Mouse (Mus musculus) liver, embryonic 14.5 days (tissue): ENCODE data around the gene Cep95. TPM values are rescaled to one million over a fixed set of nuclear protein-coding genes. Genes with fewer than 3 reads are reported as not detected.

Source experiments
- ATAC-seq: fragments of 200-750 bp; cut with Nextera tagmentation; 2 replicates; pipeline ENCODE4 v1.8.0; 2017; ENCODE audit warnings: moderate number of reproducible peaks, mild to moderate bottlenecking, moderate library complexity; ENCODE audit not compliant: insufficient read depth
- DNase-seq, 3 experiments: peaks; one replicate each; pipeline ENCODE4 v3.0.0-alpha.2; 2012 to 2013; ENCODE audit warnings: low read depth in 3 of 3, low spot score in 3 of 3
- H3K27ac ChIP-seq: fragments of 300-500 bp; sonication (generic); 2 replicates; pipeline ENCODE4 v1.5.1; 2014; ENCODE audit warnings: moderate library complexity, mild to moderate bottlenecking, control low read depth, inconsistent platforms
- H3K27me3 ChIP-seq: fragments of 300-500 bp; sonication (generic); 2 replicates; pipeline ENCODE4 v1.6.1; 2014; ENCODE audit warnings: mild to moderate bottlenecking, low read length, moderate library complexity; ENCODE audit not compliant: control insufficient read depth, insufficient read depth
- H3K36me3 ChIP-seq: fragments of 300-500 bp; sonication (generic); replicated peaks from 2 replicates; pipeline ENCODE4 v1.6.1; 2014; ENCODE audit warnings: low read depth; ENCODE audit not compliant: control insufficient read depth, insufficient read depth
- H3K4me1 ChIP-seq, 2 experiments: fragments of 200-500 bp in 1 of 2; fragments of 300-500 bp in 1 of 2; sonication (generic) in 1 of 2; replicated peaks; 2 replicates each; pipeline ENCODE4 v1.6.1; 2012 to 2014; ENCODE audit warnings: antibody characterized with exemption in 1 of 2, inconsistent platforms in 1 of 2, low read length in 1 of 2; ENCODE audit not compliant: control insufficient read depth in 2 of 2, insufficient read depth in 2 of 2
- H3K4me2 ChIP-seq: fragments of 300-500 bp; sonication (generic); 2 replicates; pipeline ENCODE4 v1.6.1; 2014; ENCODE audit warnings: low read depth, mild to moderate bottlenecking, control low read depth, moderate library complexity
- H3K4me3 ChIP-seq, 2 experiments: fragments of 200-500 bp in 1 of 2; fragments of 300-500 bp in 1 of 2; sonication (generic) in 1 of 2; 2 replicates each; pipeline ENCODE4 v1.5.1; 2012 to 2014; ENCODE audit warnings: low read depth in 2 of 2, low read length in 2 of 2, mild to moderate bottlenecking in 2 of 2, control low read depth in 1 of 2, inconsistent platforms in 1 of 2, moderate library complexity in 1 of 2; ENCODE audit not compliant: insufficient read depth in 1 of 2
- H3K9ac ChIP-seq: fragments of 300-500 bp; sonication (generic); replicated peaks from 2 replicates; pipeline ENCODE4 v1.6.1; 2014; ENCODE audit warnings: mild to moderate bottlenecking, control low read depth, moderate library complexity
- H3K9me3 ChIP-seq: fragments of 300-500 bp; sonication (generic); 2 replicates; pipeline ENCODE4 v1.6.1; 2016; ENCODE audit warnings: low read length, mixed read lengths; ENCODE audit not compliant: control insufficient read depth
- CTCF ChIP-seq: IDR thresholded peaks from 2 replicates; pipeline ENCODE4 v1.5.1; 2016; ENCODE audit warnings: antibody characterized with exemption, low read depth, control low read depth
- EP300 ChIP-seq: IDR thresholded peaks from 2 replicates; pipeline ENCODE4 v1.6.1; 2016; ENCODE audit warnings: antibody characterized with exemption, low read depth
- WGBS: fragments of 180-500 bp; shearing (Covaris S2); extraction: QIAGEN DNeasy Blood & Tissue Kit; methylation state at CpG from one replicate; pipeline ENCODE4 v1.1.7; 2014; ENCODE audit not compliant: insufficient replicate concordance; 5-methylcytosine and 5-hydroxymethylcytosine counted together
- polyA plus RNA-seq, 2 experiments: library from polyadenylated mRNA; depleted of rRNA in 1 of 2; stranded (reverse) in 1 of 2; unstranded in 1 of 2; fragments of >200 nt; fragmentation: Nextera tagmentation in 1 of 2; extraction: Ambion mirVana in 1 of 2; gene quantifications; 2 replicates each; pipeline versions ENCODE4 v1.2.1 to v1.2.3; 2012 to 2014

The Cep95 gene
- polyA plus RNA-seq, 2 experiments: 6.1 to 9.9 TPM

- Histone ChIP-seq H3K4me2 (no peak overlapping the region), H3K27me3 (no peaks in the 10 kb centered on the region), H3K36me3 (peaks cover 9% of the 10 kb centered on the region), H3K9ac (no peak overlapping the region), H3K4me3 (no peak overlapping the region), H3K9me3 (no peaks in the 10 kb centered on the region), H3K4me1 (peaks cover 0 to 16% of the 10 kb centered on the region in 2 experiments; a peak in 2 of 4 replicates), H3K27ac (no peak overlapping the region)
- DNase-seq: no peak
- TF ChIP-seq EP300 (no peak), CTCF (no peak)
- 0 out of 2 replicates have a peak, but pooled peaks have one; percentile 24 for ATAC-seq
- 10% methylated on average over 5 of the region's 5 CpGs for WGBS
Measured at GRCm38 (mm10) chr11:106762139-106762799, 26.8 kb upstream of the Cep95 start.

DNA sequence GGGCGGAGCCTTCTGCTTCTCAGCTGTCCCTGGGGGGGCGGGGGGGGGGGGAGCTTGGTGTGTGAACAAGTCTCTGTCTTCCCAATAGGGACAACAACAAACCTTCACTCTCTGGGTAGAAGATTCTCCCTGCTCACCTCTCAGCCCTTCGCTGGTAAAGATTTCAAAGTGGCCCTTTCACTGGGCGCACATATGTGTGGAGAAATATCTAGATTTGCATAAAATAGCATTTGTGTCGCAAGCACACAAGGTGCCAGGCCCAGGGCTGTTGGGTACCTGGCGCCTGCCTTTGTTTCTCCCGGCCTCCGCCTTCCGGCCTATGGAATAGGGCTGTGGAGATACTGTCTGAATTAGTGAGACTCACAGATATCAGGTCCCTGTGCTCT is 26.3 kb upstream of the Cep95 start:
- 47% methylated on average over 9 of the region's 9 CpGs for WGBS

GRCm38 (mm10) chr11:106766611-106767162 is 22.4 kb upstream of the Cep95 start:
- ATAC-seq: no peak
- 79% methylated on average over 4 of the region's 4 CpGs for WGBS
- no peak overlapping the region for H3K4me3 ChIP-seq

More for the DNA sequence above, 26.3 kb upstream of the Cep95 start:
- no peak for DNase-seq
- H3K27ac ChIP-seq: no peak overlapping the region
- no peak for TF ChIP-seq CTCF
- TF ChIP-seq EP300: no peak
- H3K9me3 ChIP-seq: no peaks in the 10 kb centered on the region
- no peak overlapping the region for H3K9ac ChIP-seq
- H3K27me3 ChIP-seq: no peaks in the 10 kb centered on the region
- no peak overlapping the region for H3K4me2 ChIP-seq
- no peak overlapping the region for H3K4me3 ChIP-seq
- H3K4me1 ChIP-seq: peaks cover 0 to 13% of the 10 kb centered on the region in 2 experiments; a peak in 2 of 4 replicates
- peaks cover 14% of the 10 kb centered on the region for H3K36me3 ChIP-seq
- no peak for ATAC-seq

DNA sequence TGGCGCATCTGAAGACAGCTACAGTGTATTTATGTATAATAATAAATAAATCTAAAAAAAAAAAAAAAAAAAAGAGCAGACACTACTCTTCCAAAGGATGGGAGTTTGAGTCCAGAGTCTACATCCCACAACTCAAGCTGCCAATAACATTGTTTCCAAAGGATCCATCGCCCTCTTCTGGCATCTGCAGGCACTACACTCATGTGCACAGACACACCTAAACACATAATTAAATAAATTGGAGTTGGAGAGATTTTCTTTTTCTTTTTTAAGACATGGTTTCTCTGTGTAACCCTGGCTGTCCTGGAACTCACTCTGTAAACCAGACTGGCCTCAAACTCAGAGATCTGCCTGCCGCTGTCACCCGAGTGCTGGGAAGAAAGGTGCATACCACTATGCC is 21.5 kb upstream of the Cep95 start:
- Histone ChIP-seq H3K4me1 (peaks cover 0 to 8% of the 10 kb centered on the region in 2 experiments; a peak in 2 of 4 replicates), H3K4me2 (no peak overlapping the region), H3K9ac (no peak overlapping the region), H3K27ac (no peak overlapping the region), H3K9me3 (no peaks in the 10 kb centered on the region), H3K4me3 (no peak overlapping the region), H3K36me3 (peaks cover 47% of the 10 kb centered on the region), H3K27me3 (no peaks in the 10 kb centered on the region)
- 84% methylated on average over 4 of the region's 4 CpGs for WGBS
- ATAC-seq: no peak
- no peak for DNase-seq
- TF ChIP-seq EP300 (no peak), CTCF (peak; percentile 45)

More at GRCm38 (mm10) chr11:106766611-106767162, 22.4 kb upstream of the Cep95 start:
- Histone ChIP-seq H3K9ac (no peak overlapping the region), H3K27ac (no peak overlapping the region), H3K4me2 (no peak overlapping the region), H3K36me3 (peaks cover 41% of the 10 kb centered on the region), H3K27me3 (no peaks in the 10 kb centered on the region), H3K4me1 (peaks cover 0 to 11% of the 10 kb centered on the region in 2 experiments; a peak in 2 of 4 replicates), H3K9me3 (no peaks in the 10 kb centered on the region)
- TF ChIP-seq EP300: no peak
- no peak for TF ChIP-seq CTCF
- no peak for DNase-seq

- H3K27ac ChIP-seq: no peak overlapping the region
- H3K36me3 ChIP-seq: peaks cover 72% of the 10 kb centered on the region
- no peak overlapping the region for H3K4me2 ChIP-seq
- no peak overlapping the region for H3K4me3 ChIP-seq
- peaks cover 0 to 3% of the 10 kb centered on the region in 2 experiments; a peak in 1 of 4 replicates for H3K4me1 ChIP-seq
- H3K9me3 ChIP-seq: no peaks in the 10 kb centered on the region
- WGBS: 64% methylated on average over 9 of the region's 9 CpGs
- no peak for DNase-seq
- peak; percentile 47; the same call in 1 of the 2 replicates for ATAC-seq
- no peaks in the 10 kb centered on the region for H3K27me3 ChIP-seq
- no peak overlapping the region for H3K9ac ChIP-seq
- TF ChIP-seq CTCF: peak; percentile 68
- TF ChIP-seq EP300: peak; percentile 19; the same call in 1 of the 2 replicates
Measured at GRCm38 (mm10) chr11:106770195-106770974, 18.7 kb upstream of the Cep95 start.
